Mouse (Mus musculus): ENCODE data around the gene Cep350. TPM values are rescaled to one million over a fixed set of nuclear protein-coding genes. Genes with fewer than 3 reads are reported as not detected.

Gene Cep350
- 61.1 to 66.2 TPM (median 63.5 TPM) in 4 replicates for total RNA-seq (2023)

DNA sequence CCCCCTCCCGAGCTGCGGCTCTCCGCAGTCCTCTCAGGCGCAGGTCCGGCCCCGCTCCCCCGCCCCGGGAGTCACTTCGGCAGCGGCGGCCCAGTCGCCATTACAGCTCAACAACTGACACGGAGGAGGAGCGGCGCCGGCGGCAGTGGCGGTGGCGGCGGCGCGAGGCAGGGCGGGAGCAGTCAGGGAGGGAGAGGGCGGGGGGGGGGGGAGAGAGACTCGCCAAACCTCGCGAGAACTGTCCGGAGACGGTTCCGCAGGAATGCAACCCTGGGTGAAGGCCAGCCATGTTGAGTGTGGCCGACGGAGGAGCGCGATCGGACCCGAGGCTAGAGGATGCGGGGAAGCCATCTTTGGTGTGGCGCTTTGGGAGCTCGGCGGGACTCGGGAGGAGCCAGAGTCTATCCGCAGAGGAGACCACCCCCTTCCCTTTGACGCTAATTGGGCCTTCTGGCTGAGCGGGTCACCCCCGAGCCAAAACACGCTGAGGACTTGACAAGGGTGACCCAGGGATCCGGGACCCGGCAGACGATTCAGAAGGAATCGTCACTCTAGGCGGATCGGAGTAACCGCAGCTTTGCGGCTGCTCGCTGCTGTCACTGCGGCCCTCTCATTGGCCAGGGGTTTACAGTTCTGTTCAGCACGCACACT lies at the start of gene Cep350:
TSS of gene Cep350 (minus strand) at position 188 of the 651 bp plus-strand sequence.

DNA sequence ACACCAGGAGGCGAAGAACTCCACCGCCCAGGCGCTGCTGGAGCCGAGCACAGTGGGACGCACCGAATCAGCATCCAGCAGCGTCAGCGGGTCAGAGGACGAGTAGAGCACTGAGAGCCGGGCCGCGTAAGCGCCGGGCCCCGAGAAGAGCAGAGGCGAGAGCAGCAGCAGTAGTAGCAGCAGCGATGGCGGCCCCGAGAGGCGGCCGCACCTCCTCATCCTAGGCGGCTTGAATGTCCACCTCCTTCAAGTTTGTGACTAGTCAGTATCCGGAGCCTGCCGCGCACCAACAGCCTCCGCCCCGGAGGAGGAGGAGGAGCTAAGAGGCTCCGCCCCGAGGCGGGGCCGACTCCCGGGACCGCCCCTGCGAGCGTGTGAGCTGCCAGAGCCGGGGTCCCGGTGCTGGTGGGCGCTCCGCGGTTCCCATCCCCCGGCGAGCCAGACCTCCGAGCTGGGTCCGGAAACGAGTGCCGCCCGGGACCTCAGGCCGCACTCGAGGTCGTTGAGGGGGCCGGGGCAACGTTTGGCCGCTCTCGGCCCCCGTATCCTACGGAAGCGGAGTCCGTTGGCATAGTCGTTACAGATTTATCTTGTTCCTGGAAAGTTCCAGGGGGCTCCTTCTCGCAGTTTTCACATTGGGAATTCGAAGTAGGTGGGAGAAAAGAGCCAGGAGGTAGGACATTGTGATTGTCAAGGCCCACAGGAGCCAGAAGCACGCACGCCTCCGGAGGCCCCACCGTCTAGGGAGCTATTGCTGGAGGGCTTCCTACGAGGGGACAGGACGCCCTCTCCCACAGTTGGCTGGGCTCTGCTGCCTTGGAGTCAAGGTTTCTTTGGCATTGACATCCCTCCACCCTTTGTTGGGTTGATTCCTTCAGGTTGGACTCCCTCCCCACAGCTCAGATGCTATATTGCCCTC lies 160.2 kb downstream of the Cep350 start, which contains the start of gene Qsox1:
TSS of gene Qsox1 (minus strand) at position 309 of the 919 bp plus-strand sequence.

Other genes starting within 250 kb of the Cep350 start
- gene Lhx4, start 221.6 kb downstream of the Cep350 start, total RNA-seq (2023): not detected in 4 replicates
- gene Qsox1, start 160.4 kb downstream of the Cep350 start, total RNA-seq (2023): 14.2 to 20.6 TPM (median 19.3 TPM) in 4 replicates
- gene Tor1aip2, start 62.1 kb upstream of the Cep350 start, total RNA-seq (2023): 80.4 to 93.3 TPM (median 84.1 TPM) in 4 replicates
- gene Tor1aip1, start 63.2 kb upstream of the Cep350 start, total RNA-seq (2023): 174 to 196 TPM (median 189 TPM) in 4 replicates
- not detected in 4 replicates for gene Fam163a, start 231.8 kb upstream of the Cep350 start, total RNA-seq (2023)